Mouse (Mus musculus): Measurements from ENCODE around the gene Urm1.
A peak's percentile ranks its signal among the peaks of the same experiment; 100 is the strongest.
"Not testable (repeated sequence)": the region's sequence is repeated elsewhere in the genome, so short reads cannot be mapped to it uniquely, and the experiment has no call there.

Urm1 gene

GRCm38 (mm10) chr2:29865125-29865524 lies 45.2 kb downstream of the Urm1 start:
- no peak for DNase-seq (ENCODE audit: low read depth, low spot score)

GRCm38 (mm10) chr2:29868949-29869645 lies 49.2 kb downstream of the Urm1 start, which contains the start of gene Cercam:
Gene Cercam (plus strand): TSS chr2:29869164.
- peak; percentile 85 for DNase-seq (ENCODE audit: low read depth, low spot score)

- no peak for DNase-seq (ENCODE audit: low read depth, low spot score)
These were observed 50.0 kb downstream of the Urm1 start for GRCm38 (mm10) chr2:29869646-29870451.

- DNase-seq (ENCODE audit: low read depth, low spot score), result no peak
These were observed 52.9 kb downstream of the Urm1 start for GRCm38 (mm10) chr2:29872581-29873295.

GRCm38 (mm10) chr2:29873801-29874200 lies 53.9 kb downstream of the Urm1 start:
- no peak for DNase-seq (ENCODE audit: low read depth, low spot score)

GRCm38 (mm10) chr2:29878061-29878460 lies 58.2 kb downstream of the Urm1 start:
- DNase-seq (ENCODE audit: low read depth, low spot score), result no peak

- no peak for DNase-seq (ENCODE audit: low read depth, low spot score)
These were observed 59.3 kb downstream of the Urm1 start for GRCm38 (mm10) chr2:29879191-29879590.

- no peak for DNase-seq (ENCODE audit: low read depth, low spot score)
These were observed 60.3 kb downstream of the Urm1 start for GRCm38 (mm10) chr2:29879964-29880830.

- not testable (repeated sequence) for DNase-seq (ENCODE audit: low read depth, low spot score)
These were observed 66.9 kb downstream of the Urm1 start for GRCm38 (mm10) chr2:29886659-29887292.

- peak; percentile 99 for DNase-seq (ENCODE audit: low read depth, low spot score)
These were observed 69.4 kb downstream of the Urm1 start, which contains the start of gene Odf2 for GRCm38 (mm10) chr2:29889066-29889944. Gene Odf2 (plus strand): TSS chr2:29889221.

GRCm38 (mm10) chr2:29889991-29890833 lies 70.3 kb downstream of the Urm1 start:
- DNase-seq (ENCODE audit: low read depth, low spot score), result peak; percentile 52

GRCm38 (mm10) chr2:29891773-29892172 lies 71.9 kb downstream of the Urm1 start:
- no peak for DNase-seq (ENCODE audit: low read depth, low spot score)

Measured in retina, postnatal 7 days (tissue).